Comparison of ENCODE assay signal across 8 mouse cellular contexts in the genomic region with DNA sequence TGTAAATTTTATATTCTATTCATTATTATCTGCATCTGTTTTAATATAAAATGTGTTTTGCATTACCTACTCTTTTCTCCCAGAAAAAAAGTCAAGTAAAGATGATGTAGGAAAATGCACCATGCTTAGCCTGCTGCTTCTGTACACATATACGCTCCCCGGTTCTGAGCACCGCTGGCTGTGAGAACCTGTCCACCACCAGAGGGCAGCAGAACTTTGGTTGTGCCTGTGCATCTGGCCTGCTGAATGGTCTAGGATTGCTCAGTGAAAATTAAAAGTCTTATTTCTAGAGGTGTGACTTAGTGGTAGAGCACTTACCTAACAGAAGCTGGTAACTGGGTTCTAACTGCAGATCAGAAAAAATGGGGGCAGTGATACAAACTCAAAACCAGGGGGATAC. TPM values are rescaled to one million over a fixed set of nuclear protein-coding genes. Genes with fewer than 3 reads are reported as not detected.
DNase-seq lines count a peak whose midpoint lies in the region; ATAC-seq and TF ChIP-seq lines count a peak whose summit lies in the region.

No protein-coding gene starts in this region.

- DNase-seq in brain, adult 2 months (ENCODE audit: low read depth, low spot score) = peak; percentile 94
- peak; percentile 88 for DNase-seq in liver
- DNase-seq in naive thymus-derived CD4-positive, alpha-beta T cell, adult 2 months (ENCODE audit: low read depth) = peak; percentile 78
- DNase-seq in spleen, postnatal 4 days (ENCODE audit: low spot score in 2 of 2) = peak; percentile 81 to 93

- no peaks in the 10 kb centered on the region for H3K9me3 ChIP-seq in heart, embryonic 11.5 days (replicated peaks; ENCODE audit: control insufficient read depth, low read length)
- H3K9me3 ChIP-seq in kidney, embryonic 16.5 days (ENCODE audit: low read length) = no peaks in the 10 kb centered on the region

- no peak overlapping the region for H3K4me3 ChIP-seq in C2C12 (ENCODE audit: insufficient read depth, poor library complexity, severe bottlenecking)
- no peak overlapping the region for H3K4me3 ChIP-seq in heart, embryonic 11.5 days (ENCODE audit: low read depth, low read length)
- H3K4me3 ChIP-seq in kidney, embryonic 16.5 days (ENCODE audit: low read length) = no peak overlapping the region

- H3K4me1 ChIP-seq in heart, embryonic 11.5 days (ENCODE audit: control insufficient read depth, insufficient read depth, low read length) = peaks cover 28% of the 10 kb centered on the region
- no peaks in the 10 kb centered on the region for H3K4me1 ChIP-seq in kidney, embryonic 16.5 days (ENCODE audit: insufficient read depth, low read length)

- H3K79me2 ChIP-seq in C2C12 (ENCODE audit: control insufficient read depth, insufficient read depth) = no peaks in the 10 kb centered on the region

- peak; percentile 77 for ATAC-seq in erythroblast, adult 5-6 weeks (replicated peaks; ENCODE audit: low FRiP score, poor library complexity, severe bottlenecking)
- ATAC-seq in heart, embryonic 11.5 days (replicated peaks; ENCODE audit: insufficient number of reproducible peaks, low FRiP score, low TSS enrichment) = peak; percentile 71; the same call in 1 of the 2 replicates
- peak; percentile 91 for ATAC-seq in kidney, embryonic 16.5 days (ENCODE audit: low FRiP score, low TSS enrichment)

- H3K9ac ChIP-seq in heart, embryonic 11.5 days (ENCODE audit: low read depth, low read length) = no peak overlapping the region
- H3K9ac ChIP-seq in kidney, embryonic 16.5 days (replicated peaks; ENCODE audit: low read length) = no peak overlapping the region

- 23% methylated on average over 3 of the region's 3 CpGs for WGBS in heart, embryonic 11.5 days (ENCODE audit: insufficient replicate concordance)
- 25% methylated on average over 3 of the region's 3 CpGs for WGBS in kidney, embryonic 16.5 days

- H3ac ChIP-seq in C2C12 (ENCODE audit: control insufficient read depth, insufficient read length, low read depth) = no peak overlapping the region

- H3K79me3 ChIP-seq in C2C12 (ENCODE audit: low read depth) = no peaks in the 10 kb centered on the region

- peak; percentile 81 for TF ChIP-seq CTCF in C2C12 (IDR thresholded peaks at IDR 0.05; ENCODE audit: control insufficient read depth, insufficient read depth, insufficient read length)

- no peak overlapping the region for H3K4me2 ChIP-seq in heart, embryonic 11.5 days
- no peak overlapping the region for H3K4me2 ChIP-seq in kidney, embryonic 16.5 days (replicated peaks; ENCODE audit: low read depth, low read length)

- H3K36me3 ChIP-seq in C2C12 (ENCODE audit: control insufficient read depth, insufficient read depth) = peaks cover 73% of the 10 kb centered on the region
- H3K36me3 ChIP-seq in heart, embryonic 11.5 days (ENCODE audit: control insufficient read depth, insufficient read depth, low read length) = peaks cover 18% of the 10 kb centered on the region
- H3K36me3 ChIP-seq in kidney, embryonic 16.5 days (ENCODE audit: insufficient read depth, low read length) = peaks cover 39% of the 10 kb centered on the region

- no peak overlapping the region for H3K27ac ChIP-seq in heart, embryonic 11.5 days (ENCODE audit: low read depth, low read length)
- H3K27ac ChIP-seq in kidney, embryonic 16.5 days (ENCODE audit: low read length) = no peak overlapping the region

- H3K27me3 ChIP-seq in C2C12 (ENCODE audit: control insufficient read depth, insufficient read depth, insufficient read length) = no peaks in the 10 kb centered on the region
- H3K27me3 ChIP-seq in heart, embryonic 11.5 days (ENCODE audit: control insufficient read depth, insufficient read depth, low read length) = no peaks in the 10 kb centered on the region
- H3K27me3 ChIP-seq in kidney, embryonic 16.5 days (ENCODE audit: insufficient read depth, low read length) = no peaks in the 10 kb centered on the region

TF ChIP-seq in C2C12, 6 proteins besides CTCF, POLR2A, EP300 and RAD21:
- no peak for TF ChIP-seq FOSL1 (IDR thresholded peaks at IDR 0.05; ENCODE audit: insufficient read depth, low read length, poor library complexity, severe bottlenecking)
- no peak for TF ChIP-seq MYOD1 (IDR thresholded peaks at IDR 0.05; ENCODE audit: control insufficient read depth, insufficient read length, low read depth)
- no peak for TF ChIP-seq MYOG (IDR thresholded peaks at IDR 0.05; ENCODE audit: control insufficient read depth, extremely low read depth, insufficient read length)
- no peak for TF ChIP-seq CEBPB (IDR thresholded peaks at IDR 0.05; ENCODE audit: low read depth)
- TF ChIP-seq USF1 (IDR thresholded peaks at IDR 0.05; ENCODE audit: low read depth) = no peak
- no peak for TF ChIP-seq MAX (IDR thresholded peaks at IDR 0.05)

RNA-seq across cellular contexts. Expression of a gene that starts 19.1 kb away (rescaled TPM):
- polyA plus RNA-seq in C2C12 (2012; fragmentation: generic; extraction: Trizol) = 0.02 TPM
- not detected in 2 replicates for total RNA-seq in erythroblast, adult 5-6 weeks (2015; ENCODE audit: low replicate concordance)
- not detected in 2 replicates for total RNA-seq in erythroblast, adult 5-6 weeks (2017; ENCODE audit: low replicate concordance)
- polyA plus RNA-seq in heart, embryonic 11.5 days (2014; fragmentation: Nextera tagmentation; extraction: Ambion mirVana) = 15.7 and 16.2 TPM in 2 replicates
- 6.5 and 7.0 TPM in 2 replicates for polyA plus RNA-seq in kidney, embryonic 16.5 days (2015; fragmentation: Nextera tagmentation; extraction: Ambion mirVana)

RNA-seq across cellular contexts. Expression of a gene that starts 19.6 kb away (rescaled TPM):
- 146 TPM for polyA plus RNA-seq in C2C12 (2012; fragmentation: generic; extraction: Trizol)
- total RNA-seq in erythroblast, adult 5-6 weeks (2015; ENCODE audit: low replicate concordance) = 61.7 and 91.3 TPM in 2 replicates
- total RNA-seq in erythroblast, adult 5-6 weeks (2017; ENCODE audit: low replicate concordance) = 37.2 and 37.7 TPM in 2 replicates
- polyA plus RNA-seq in heart, embryonic 11.5 days (2014; fragmentation: Nextera tagmentation; extraction: Ambion mirVana) = 262 and 263 TPM in 2 replicates
- polyA plus RNA-seq in kidney, embryonic 16.5 days (2015; fragmentation: Nextera tagmentation; extraction: Ambion mirVana) = 240 and 244 TPM in 2 replicates

RNA-seq across cellular contexts. Expression of a gene that starts 38.0 kb away (rescaled TPM):
- 17.3 TPM for polyA plus RNA-seq in C2C12 (2012; fragmentation: generic; extraction: Trizol)
- 1.7 and 5.8 TPM in 2 replicates for total RNA-seq in erythroblast, adult 5-6 weeks (2015; ENCODE audit: low replicate concordance)
- 2.8 TPM in 2 replicates for total RNA-seq in erythroblast, adult 5-6 weeks (2017; ENCODE audit: low replicate concordance)
- polyA plus RNA-seq in heart, embryonic 11.5 days (2014; fragmentation: Nextera tagmentation; extraction: Ambion mirVana) = 26.2 and 31.5 TPM in 2 replicates
- polyA plus RNA-seq in kidney, embryonic 16.5 days (2015; fragmentation: Nextera tagmentation; extraction: Ambion mirVana) = 46.8 and 50.2 TPM in 2 replicates

RNA-seq across cellular contexts. Expression of a gene that starts 38.1 kb away (rescaled TPM):
- polyA plus RNA-seq in C2C12 (2012; fragmentation: generic; extraction: Trizol) = 150 TPM
- 36.2 and 37.3 TPM in 2 replicates for total RNA-seq in erythroblast, adult 5-6 weeks (2015; ENCODE audit: low replicate concordance)
- total RNA-seq in erythroblast, adult 5-6 weeks (2017; ENCODE audit: low replicate concordance) = 28.0 and 29.0 TPM in 2 replicates
- 331 and 358 TPM in 2 replicates for polyA plus RNA-seq in heart, embryonic 11.5 days (2014; fragmentation: Nextera tagmentation; extraction: Ambion mirVana)
- polyA plus RNA-seq in kidney, embryonic 16.5 days (2015; fragmentation: Nextera tagmentation; extraction: Ambion mirVana) = 246 and 251 TPM in 2 replicates
